Mouse (Mus musculus): Measurements from ENCODE around the gene Nhlrc2.

GRCm38 (mm10) chr19:56549033-56549680 lies 1.1 kb downstream of the Nhlrc2 start:
- no peak for TF ChIP-seq MYOD1 (IDR thresholded peaks at IDR 0.05; ENCODE audit: control insufficient read depth in 1 of 3, insufficient read length in 2 of 3, low read depth in 2 of 3)
- no peak for TF ChIP-seq POLR2A (IDR thresholded peaks at IDR 0.05; ENCODE audit: insufficient read length, low read depth)
- TF ChIP-seq CEBPB (IDR thresholded peaks at IDR 0.05; ENCODE audit: insufficient read depth, poor library complexity, severe bottlenecking): no peak
- TF ChIP-seq POLR2AphosphoS2 (IDR thresholded peaks at IDR 0.05; ENCODE audit: insufficient read length, low read depth): no peak
- no peak for TF ChIP-seq USF1 (IDR thresholded peaks at IDR 0.05; ENCODE audit: low read depth)
